Mouse (Mus musculus): ENCODE measurements around the gene Scd2. TPM values are rescaled to one million over a fixed set of nuclear protein-coding genes. Genes with fewer than 3 reads are reported as not detected.
A peak's percentile ranks its signal among the peaks of the same experiment; 100 is the strongest.
"Not testable (repeated sequence)": the region's sequence is repeated elsewhere in the genome, so short reads cannot be mapped to it uniquely, and the experiment has no call there.

Scd2 gene
- total RNA-seq, 4 experiments from 2014 or later: 702 to 768 (median 723) TPM

DNA sequence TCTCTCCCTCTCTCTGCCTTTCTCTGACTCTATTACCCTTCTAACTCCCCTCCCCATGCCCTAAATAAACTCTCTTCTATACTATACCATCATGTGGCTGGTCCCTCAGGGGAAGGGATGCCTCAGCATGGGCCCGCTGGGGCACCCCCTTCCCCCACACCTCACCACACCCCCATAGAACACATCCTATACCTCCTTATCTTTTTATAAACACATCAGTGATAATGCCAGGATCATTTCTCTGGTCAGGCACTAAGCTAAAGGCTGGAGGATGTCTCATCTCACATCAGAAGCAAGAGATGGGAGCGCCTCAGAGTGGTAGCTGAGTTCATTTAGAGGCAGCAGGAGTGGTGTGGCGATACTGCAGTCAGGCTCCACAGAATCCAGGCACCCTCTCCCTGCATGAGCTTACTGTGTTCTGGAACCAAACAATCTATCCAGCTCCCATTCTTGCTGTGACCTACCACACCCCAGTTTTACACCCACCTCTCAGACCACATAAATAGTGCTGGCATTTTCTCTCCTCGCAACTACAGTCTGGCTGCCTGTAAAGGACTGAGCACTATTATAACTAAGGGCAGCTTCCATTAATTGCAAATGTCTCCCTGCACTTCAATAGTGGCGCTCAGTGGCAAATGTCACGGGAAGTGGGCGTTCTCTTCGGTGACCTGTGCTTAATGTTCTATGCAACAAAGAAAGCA, 18.0 kb downstream of the Scd2 start:
- peak in 1 of 2 experiments; percentile 7 for DNase-seq (ENCODE audit: low spot score in 2 of 2)

DNA sequence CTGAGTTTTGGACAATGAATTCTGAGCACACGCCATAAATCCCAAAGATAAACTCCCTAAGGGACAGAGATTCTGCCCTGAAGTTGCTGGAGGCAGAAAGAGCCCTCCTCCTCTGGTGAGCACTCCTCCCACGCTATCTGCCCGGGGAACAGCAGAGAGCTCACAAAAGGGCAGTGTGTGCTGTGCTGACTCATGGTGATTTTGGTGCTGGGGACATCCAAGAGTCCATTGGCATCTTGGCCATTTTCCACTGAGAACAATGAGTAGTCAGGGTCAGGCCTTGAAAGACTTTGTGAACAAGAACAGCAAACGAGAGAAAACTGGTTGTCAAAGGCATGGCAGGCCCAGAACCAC, 18.5 kb downstream of the Scd2 start:
- DNase-seq (ENCODE audit: low spot score in 2 of 2): peak in 1 of 2 experiments; percentile 75

DNA sequence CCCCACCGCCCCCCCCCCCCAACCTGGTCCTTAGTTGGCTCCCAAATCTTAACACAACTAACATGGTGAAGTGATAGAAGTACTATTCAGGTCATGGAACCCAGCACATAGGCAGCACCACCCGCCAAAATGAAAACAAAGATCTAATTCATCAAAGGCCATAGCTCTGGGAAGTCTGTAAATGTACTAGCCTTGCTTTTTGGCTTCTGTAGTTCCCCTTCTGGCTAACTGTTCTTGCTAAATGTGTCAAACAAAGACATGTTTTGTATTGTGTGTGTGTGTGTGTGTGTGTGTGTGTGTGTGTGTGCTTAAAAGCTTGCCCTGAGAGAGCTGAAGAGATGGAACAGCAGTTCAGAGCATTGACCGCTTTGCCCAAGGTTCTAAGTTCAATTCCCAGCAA, 19.6 kb downstream of the Scd2 start:
- DNase-seq (ENCODE audit: low spot score in 2 of 2): peak in 1 of 2 experiments; percentile 13

DNA sequence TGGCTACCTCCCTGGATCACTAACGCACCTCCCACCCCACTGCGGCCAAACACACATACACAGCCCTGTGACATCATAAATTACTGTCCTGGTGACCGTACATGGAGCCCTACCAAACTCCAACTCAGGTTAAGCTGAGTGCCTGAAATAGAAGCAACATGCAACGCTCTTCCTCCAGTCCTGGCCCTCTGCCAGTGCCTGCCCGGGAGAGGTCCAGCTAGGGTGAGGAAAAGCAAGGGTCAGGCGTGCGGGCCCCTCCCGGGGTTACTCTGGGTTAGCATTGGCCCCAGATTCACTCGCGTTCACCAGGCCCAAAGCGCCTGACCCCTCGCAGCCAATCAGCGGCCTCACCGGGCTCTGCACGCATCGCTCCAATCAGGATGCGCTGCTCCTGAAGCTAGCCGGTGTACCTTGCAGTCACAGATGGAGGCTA, 20.9 kb downstream of the Scd2 start:
- peak in 1 of 2 experiments; percentile 84 for DNase-seq (ENCODE audit: low spot score in 2 of 2)

DNA sequence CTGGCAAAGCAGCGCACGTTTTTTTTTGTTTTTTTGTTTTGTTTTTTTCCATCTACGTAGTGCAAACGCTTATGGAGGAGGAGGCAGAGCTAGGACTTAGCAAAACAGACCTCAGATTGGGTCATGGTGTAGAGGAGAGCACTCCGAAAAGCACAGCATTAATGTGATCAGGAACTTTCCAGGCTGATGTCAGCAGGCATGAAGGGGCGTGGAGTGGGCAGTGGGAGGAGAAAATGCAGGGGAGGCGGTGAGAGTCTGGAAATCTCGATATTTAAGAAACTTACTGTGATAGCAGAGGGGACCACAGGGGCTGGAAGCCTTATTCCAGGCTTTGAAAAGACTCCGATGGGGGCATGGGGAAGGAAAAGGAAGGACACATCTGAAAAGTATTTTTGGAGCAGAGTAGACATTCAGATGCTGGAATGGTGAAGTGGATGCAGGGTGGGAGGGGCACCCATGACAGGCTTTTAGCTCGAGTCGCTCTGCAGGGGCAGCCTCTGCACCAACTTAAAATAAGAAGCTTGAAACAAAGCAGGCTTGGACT, 21.5 kb downstream of the Scd2 start:
- DNase-seq (ENCODE audit: low spot score in 2 of 2): peak in 1 of 2 experiments; percentile 39

DNA sequence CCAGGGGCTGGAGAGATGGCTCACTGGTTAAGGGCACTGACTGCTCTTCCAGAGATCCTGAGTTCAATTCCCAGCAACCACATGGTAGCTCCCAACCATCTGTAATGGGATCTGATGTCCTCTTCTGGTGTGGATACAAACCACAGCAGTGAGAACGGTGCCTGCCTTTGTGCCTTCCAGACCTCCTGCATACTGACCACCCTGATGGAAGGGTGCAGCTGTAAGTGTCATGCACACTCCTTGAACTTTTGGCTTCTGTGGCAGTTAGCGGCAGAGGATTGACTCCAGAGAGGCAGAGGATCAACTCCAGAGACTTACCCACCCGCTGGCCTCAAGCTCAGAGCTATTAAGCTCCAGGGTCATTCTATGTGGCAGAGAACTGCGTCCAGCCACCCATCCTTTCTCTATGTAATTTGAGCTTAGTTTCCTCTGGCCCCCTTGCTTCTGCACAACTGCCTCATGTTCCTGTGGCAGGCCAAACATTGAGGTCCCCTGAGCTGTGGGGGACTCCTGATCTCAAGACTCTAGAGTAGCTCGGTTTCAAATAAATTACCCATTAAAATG, 23.4 kb downstream of the Scd2 start:
- DNase-seq (ENCODE audit: low spot score in 2 of 2): no peak

DNA sequence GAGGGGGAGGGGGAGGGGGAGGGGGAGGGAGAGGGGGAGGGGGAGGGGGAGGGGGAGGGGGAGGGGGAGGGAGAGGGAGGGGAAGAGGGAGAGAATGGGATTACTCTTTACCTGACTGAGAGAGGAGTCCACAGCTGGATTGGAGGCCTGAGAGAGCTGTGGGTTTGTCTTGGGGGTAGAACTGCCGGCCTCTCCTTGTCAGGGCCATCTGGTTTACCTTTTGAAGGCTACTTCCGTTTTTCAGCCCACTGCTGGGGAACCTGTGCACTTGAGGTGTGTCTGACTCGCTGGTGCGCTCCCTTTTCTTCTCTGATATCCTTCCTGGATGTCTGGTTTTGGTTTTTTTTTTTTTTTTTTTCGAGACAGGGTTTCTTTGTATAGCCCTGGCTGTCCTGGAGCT, 23.9 kb downstream of the Scd2 start:
- no peak for DNase-seq (ENCODE audit: low spot score in 2 of 2)

DNA sequence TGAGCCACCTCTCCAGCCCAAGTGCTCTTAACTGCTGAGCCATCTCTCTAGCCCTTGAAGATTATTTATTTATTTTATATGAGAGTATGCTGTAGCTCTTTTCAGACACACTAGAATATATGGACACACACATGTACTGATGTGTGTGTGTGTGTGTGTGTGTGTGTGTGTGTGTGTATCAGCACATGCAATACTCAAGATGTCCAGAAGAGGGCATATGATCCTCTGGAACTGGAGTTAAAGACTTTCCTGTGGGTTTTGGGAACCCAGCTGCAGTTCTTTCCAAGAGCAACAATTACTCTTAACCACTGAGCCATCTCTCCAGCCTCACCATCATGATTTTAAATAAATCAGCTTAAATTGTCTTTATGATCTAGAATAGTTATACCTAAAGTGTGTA, 25.1 kb downstream of the Scd2 start:
- DNase-seq (ENCODE audit: low spot score in 2 of 2): no peak

DNA sequence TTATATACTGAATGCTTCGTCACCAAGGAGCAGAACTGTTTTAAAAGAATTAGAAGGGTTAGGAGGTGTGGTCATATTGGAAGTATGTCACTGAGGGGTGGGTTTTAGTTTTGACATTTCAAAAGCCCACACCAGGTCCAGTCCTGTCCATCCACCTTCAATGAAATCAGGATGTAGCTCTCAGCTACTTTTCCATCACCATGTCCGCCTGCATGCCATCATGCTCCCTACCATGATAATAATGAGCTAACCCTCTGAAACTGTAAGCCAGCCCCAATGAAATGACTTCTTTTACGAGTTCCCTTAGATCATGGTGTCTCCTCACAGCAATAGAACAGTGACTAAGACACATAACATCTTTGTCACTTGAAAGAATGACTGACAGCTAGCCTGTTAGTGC, 26.8 kb downstream of the Scd2 start:
- no peak for DNase-seq (ENCODE audit: low spot score in 2 of 2)

DNA sequence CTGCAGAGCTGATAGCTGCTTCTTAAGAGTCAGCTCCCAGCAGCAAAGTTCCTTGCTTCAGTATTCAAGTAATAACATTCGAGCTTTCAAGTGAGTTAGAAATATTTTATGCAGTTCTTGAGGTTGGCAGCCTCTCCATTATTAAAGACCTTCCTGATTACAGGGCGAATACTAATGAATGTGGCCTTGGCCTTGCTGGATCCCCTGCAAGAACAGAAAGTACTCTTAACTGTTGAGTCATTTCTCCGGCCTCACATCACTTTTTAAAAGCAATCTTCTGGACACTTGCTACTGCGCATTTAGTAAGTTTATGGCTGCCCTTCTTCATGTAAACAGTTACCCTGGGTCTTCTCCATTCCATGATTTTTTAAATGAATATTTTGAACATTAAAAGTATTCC, 27.7 kb downstream of the Scd2 start:
- no peak for DNase-seq (ENCODE audit: low spot score in 2 of 2)

DNA sequence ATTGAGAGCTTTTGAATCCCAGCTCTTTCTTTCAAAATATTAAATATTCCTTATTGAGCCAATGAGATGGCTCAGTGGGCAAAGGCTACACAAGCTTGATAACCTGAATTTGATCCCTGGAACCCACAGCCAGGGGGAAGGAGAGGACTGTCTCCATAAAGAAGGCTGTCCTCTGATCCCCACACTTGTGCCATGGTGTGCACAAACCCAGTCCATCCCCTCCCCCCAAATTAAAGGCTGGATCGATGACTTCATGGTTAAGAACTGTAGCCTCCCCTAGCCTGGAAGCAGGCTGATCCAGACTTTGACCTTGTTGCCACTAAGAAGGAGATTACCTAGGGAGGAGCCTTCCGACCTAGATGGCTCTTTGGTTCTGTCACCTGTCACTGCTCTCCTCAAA, 28.2 kb downstream of the Scd2 start:
- no peak for DNase-seq (ENCODE audit: low spot score in 2 of 2)

DNA sequence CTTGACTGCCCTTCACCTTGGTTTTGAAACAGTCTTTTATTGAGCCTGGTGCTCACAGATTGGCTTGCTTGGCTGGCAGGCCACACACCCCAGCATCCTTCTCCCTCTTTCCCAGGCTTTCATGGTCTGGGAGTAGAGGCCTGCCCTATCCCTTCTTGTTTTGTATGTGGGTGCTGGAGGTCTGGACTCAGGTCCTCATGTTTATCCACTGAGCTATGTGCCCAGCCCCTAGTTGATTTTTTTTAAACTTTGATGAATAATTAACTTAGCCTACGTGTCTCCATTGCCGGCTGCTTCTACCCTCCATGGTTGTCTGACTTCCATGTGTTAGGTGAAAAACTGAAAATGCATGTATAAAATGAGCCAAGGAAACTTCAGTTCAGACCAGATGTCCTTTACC, 36.1 kb downstream of the Scd2 start:
- DNase-seq (ENCODE audit: low spot score in 2 of 2): no peak

DNA sequence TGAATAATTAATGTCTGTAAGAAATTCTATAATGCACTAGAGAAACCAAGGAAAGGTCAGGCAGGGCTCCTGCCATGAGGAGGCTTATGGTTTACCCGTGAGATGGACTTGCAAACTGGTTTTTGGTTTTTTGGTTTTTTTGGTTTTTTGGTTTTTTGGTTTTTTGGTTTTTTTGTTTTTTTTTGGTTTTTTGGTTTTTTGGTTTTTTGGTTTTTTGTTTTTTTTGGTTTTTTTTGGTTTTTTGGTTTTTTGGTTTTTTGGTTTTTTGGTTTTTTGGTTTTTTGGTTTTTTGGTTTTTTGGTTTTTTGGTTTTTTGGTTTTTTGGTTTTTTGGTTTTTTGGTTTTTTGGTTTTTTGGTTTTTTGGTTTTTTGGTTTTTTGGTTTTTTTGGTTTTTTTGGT, 37.7 kb downstream of the Scd2 start:
- DNase-seq (ENCODE audit: low spot score in 2 of 2): not testable (repeated sequence)

DNA sequence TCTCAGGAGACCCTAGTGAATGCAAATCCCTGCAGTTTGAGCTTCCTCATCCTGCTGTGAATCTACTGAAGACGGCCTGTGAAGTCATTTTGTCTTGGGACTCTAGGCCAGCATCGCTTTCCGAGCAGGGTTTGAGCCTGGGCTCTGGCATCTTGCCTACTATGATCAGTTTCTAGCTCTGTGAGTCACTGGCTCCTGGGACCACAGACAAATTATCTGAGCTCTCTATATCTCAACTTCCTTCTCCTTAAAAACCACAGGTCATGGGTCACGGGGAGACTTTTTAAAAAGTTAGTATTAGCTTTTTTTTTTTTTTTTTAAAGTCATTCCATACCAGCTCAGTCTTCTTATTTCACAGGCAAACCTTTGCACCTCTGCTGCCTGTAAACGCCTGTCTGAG, 38.4 kb downstream of the Scd2 start:
- no peak for DNase-seq (ENCODE audit: low spot score in 2 of 2)

DNA sequence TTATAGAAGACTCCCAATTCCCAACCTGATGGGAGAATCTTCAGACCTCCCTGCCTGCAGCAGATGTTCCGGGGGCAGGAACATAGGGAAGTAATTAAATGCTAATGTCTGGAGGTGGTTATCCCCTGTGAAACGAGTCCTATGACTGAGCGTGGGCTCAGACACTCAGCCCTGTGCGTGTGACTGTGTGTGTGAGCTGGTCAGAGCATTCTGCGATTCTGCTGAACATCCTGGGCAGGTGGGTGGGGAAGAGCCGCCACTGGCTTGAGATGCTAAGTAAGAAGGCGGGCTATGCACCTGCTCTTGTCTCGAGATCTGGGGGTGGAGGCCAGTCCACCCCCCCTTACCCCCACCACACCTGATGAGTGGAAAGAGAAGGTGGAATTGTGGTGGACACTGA, 38.9 kb downstream of the Scd2 start:
- peak in 1 of 2 experiments; percentile 89 for DNase-seq (ENCODE audit: low spot score in 2 of 2)

DNA sequence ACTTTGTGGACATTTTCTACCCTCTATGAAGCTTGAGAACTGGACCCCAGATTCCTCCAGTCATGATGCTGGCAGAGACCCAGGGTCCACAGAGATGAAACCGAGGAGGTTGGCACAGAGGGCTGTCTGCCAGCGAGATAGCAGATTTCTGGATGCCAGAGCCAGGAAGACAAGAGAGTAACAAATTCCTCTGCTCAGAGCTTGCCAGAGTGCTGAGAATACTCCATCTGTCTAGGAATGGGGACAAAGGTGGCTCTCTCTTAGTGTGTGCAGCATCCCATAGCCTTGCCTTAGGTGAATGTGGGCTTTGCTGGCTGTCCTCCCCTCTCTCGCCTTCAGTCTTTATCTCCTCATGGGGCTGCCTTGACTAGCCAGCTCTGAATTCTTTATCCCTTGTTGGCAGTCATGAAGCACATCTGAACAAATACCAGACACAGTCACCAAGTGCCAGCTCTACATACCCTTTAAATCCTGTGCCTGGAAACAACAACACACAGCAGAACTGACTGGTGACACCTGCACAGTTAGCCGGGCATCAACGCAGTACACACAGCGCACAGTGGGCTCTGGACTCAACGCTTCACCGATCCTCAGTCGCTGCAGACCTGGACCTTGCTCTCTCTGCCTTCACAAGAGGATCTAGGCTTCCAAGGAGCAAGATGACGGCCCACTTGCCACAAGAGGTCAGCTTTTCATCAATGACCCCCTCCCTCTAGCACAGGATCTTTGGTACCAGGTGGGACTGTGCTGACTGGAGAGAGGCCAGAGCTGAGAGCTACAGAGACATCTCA, 39.6 kb downstream of the Scd2 start, which contains the start of gene Scd4:
Gene Scd4 (plus strand): TSS at position 260 of the 791 bp plus-strand sequence.
- DNase-seq (ENCODE audit: low spot score in 2 of 2): peak; percentile 10 to 68

DNA sequence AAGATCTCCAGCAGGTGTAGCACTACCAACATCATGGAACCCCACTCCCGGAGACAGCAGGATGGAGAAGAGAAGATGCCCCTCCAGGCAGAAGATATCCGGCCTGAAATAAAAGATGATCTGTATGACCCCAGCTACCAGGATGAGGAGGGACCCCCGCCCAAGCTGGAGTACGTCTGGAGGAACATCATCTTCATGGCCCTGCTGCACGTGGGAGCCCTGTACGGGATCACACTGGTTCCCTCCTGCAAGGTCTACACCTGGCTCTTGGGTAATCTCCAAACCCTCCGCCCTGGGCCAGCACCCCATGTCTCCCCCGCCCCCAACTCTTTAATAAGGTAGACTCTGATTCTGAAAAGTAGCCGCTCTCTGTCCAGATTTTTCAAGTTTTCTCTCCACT, 40.5 kb downstream of the Scd2 start:
- DNase-seq (ENCODE audit: low spot score in 2 of 2): no peak

DNA sequence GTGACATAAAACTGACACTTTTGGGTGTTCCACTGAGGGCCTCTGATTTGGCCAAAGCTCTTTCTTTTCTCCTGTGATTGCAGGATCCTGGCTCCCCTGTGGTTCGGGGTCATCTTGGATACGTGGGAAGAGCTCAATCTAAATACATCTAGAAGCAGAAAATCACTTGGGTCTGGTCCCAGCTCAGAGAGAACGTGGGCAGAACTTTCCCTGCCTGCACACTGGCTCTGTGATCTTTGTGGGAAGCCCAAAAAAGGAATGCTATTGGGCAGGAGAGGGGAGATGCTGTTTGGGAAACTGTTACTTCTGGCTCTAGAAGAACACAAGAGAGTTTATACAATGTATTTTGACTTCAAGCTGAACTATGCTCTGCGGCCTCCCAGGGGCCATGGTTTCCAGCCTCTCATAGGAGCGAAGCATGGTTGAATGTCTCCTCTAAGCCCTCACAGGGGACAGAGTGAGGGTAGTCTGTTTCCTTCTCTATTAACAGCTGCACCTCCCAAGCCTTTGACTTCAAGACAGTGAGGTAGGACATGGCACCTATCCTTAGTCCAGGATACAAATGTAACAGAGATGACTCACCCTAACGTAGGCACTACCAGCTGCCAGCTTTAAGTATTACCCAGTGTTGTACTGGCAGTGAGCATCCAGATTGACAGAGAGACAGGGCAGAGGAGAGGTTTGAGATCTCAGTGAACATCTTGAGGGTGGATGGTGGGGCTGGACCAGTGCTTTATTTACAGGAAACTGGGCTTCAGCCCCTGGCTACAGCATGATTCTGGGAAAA, 42.6 kb downstream of the Scd2 start:
- peak in 1 of 2 experiments; percentile 43 for DNase-seq (ENCODE audit: low spot score in 2 of 2)

DNA sequence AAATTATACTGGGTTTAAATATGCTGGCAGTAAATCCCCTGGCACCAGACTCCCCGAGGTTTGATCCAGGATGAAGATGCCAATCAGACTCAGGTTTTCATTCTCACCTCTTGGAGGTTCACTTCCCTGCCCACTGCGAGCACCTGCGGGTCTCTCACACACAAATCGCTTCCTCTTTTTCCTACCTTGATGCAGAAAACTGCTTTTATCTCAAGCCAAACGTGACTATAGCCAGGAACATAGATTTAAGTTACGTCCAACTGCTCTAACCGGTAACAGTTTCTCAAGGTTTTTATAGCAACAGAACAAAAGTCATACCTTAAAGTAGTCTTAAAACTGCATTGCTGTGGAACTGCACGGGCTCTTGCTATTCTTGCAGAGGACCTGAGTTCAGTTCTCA, 56.2 kb downstream of the Scd2 start:
- no peak for DNase-seq (ENCODE audit: low spot score in 2 of 2)

DNA sequence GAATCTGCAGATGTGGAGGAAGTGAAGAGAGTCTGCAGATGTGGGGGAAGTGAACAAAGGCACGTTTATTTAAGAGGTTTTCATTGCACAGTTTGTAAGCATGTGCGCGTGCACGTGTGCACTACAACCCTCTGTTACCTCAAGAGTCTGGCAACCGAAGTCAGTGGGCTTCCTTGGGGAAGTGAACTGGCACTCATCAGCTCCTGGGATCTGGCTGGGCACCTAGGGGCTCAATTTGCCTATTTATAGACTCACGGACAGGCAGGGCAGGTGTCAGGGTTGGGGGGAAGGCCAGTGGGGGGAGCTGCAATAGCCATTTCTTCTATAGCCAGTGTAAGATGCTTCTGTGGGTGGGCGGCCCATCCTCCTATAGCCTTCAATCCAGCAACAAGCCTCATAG, 58.3 kb downstream of the Scd2 start:
- DNase-seq (ENCODE audit: low spot score in 2 of 2): no peak
